Mouse (Mus musculus): ENCODE data around the gene Lonrf3. TPM values are rescaled to one million over a fixed set of nuclear protein-coding genes. Genes with fewer than 3 reads are reported as not detected.
A peak's percentile ranks its signal among the peaks of the same experiment; 100 is the strongest.

Gene Lonrf3
- total RNA-seq (2017) = 1.7 to 2.6 TPM in 2 of 3 replicates, not detected in the other

DNA sequence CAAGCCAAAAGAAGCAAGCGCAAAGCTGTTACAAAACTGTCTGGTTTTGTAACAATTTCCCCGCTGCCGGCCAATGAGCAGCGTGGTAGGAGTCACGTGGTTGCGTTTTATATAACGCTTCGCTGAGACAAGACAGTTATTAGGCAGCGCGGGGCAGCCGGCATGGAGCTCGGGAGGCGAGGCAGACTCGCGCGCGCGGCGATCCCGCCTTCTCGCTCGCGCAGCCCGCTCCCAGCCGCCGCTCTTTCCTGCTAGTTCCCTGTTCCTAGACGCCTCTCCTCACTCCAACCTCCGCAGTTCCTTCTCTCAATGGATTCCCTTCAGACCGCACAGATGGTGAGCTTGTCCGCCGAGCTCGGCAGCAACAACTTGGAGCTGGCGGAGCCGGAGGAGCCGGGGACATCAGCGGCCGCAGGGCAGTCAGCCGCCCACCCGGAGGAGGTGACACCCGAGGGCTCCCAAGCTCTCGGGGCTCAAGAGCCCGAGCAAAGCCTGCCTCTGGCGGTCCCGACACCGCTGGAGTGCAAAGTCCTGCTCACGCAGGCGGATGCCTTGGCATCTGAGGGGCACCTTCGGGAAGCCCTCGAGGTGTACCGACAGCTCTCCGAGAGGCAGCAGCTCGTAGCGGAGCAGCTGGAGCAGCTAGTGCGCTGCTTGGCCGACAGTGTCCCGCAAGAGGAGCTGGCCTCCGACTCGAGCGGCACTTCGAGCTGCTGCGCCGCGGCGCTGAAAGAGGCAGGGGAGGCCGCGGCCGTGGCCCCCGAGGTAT, at the start of gene Lonrf3:
Lonrf3 (plus strand) TSS at position 83 of the 769 bp plus-strand sequence.
- peak; percentile 63; the same call in 1 of the 2 replicates for ATAC-seq (replicated peaks; ENCODE audit: insufficient number of reproducible peaks, low FRiP score, low TSS enrichment, poor library complexity, severe bottlenecking)

DNA sequence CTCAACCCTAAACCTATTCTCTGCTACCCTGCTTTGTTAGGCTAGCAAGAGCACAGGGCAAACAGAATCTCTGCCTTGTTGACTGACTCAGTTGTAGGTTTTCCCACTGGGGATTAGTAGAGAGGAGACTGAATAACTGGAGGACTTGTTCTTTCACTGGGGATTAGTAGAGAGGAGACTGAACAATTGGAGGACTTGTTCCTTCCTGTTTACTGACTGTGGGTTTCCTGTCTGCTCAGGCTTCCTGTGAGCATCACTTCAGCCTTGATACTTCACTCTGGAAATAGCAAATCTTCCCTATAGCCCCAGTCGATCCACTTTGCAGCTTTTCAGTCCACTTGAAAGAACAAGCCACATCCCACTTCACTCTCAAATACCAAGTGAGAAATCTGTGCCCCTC, 49.4 kb upstream of the Lonrf3 start:
- no peak for ATAC-seq (replicated peaks; ENCODE audit: insufficient number of reproducible peaks, low FRiP score, low TSS enrichment, poor library complexity, severe bottlenecking)

DNA sequence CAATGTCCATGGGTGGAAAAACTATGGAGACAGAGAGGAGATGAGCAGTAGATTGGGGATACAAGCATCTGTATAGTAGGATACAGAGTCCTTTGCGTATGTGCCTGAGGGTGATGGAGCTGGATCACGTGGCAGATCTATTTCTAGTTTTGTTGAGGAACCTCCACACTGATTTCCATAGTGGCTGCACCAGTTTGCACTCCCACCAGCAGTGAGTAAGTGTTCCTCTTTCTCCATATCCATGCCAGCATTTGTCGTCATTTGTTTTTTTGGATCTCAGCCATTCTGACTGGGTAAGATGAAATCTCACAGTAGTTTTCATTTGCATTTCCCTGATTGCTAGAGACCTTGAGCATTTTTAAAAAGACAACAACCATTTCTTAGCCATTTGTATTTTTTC, 16.7 kb upstream of the Lonrf3 start:
- no peak for ATAC-seq (replicated peaks; ENCODE audit: insufficient number of reproducible peaks, low FRiP score, low TSS enrichment, poor library complexity, severe bottlenecking)

DNA sequence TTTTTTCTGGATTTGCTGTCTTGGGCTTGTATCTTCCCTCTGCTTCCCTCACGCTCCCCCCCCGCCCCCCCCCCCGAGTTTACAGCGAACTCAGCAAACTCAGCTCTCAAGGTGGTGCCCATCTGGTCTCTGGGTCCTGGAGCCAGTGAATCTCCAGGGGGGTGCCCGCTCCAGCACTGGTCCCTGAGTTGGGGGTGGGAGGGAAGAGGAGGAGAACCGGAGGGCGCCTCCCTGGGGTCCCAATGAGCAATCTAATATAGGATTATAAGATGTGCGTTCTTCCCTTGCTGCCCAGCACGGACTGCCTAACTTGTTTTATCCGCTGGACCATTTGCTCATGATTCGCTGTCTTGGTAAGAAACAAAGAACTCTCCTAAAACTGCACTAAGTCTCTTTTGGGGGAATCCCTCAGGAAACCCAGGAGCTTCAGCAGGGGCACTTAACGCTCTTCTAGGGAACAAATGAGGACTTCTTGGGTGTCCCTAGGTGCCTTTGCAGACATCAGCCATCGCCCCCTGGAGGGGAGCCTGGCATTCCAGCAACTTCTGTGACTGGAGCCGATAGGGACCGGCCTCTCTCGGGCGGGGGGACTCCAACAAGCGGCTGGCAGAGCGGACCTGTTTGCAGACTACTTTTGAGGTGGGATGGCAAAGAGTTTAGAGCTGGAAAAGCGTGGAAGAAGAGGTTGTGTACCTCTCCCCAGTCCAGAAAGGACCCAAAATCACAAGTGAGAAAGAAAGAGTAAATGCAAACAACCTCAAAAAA, 480 bp upstream of the Lonrf3 start:
- no peak for ATAC-seq (replicated peaks; ENCODE audit: insufficient number of reproducible peaks, low FRiP score, low TSS enrichment, poor library complexity, severe bottlenecking)

DNA sequence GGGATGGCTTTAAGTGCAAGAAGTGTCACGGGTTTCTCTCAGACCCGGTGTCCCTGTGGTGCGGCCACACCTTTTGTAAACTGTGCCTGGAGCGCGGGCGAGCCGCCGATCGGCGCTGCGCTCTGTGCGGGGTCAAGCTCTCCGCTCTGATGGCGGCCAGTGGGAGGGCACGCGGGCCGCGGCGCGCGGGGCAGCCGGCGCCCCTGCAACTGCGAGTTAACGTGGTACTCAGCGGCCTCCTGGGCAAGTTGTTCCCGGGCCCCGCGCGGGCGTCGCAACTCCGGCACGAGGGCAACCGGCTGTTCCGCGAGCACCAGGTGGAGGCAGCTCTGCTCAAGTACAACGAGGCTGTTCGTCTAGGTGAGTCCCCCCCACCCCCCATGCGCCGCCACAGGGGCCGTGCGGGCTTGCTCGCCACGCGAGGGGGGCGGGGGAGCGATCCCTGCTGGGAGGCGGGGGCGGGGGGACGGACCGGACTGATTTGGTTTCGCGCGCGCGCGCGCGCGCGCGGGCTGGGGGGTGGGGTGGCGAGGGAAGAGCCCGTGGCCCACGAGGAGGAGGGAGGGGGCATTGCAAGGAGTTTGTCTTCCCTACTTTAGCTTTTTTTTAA, 992 bp downstream of the Lonrf3 start:
- no peak for ATAC-seq (replicated peaks; ENCODE audit: insufficient number of reproducible peaks, low FRiP score, low TSS enrichment, poor library complexity, severe bottlenecking)

DNA sequence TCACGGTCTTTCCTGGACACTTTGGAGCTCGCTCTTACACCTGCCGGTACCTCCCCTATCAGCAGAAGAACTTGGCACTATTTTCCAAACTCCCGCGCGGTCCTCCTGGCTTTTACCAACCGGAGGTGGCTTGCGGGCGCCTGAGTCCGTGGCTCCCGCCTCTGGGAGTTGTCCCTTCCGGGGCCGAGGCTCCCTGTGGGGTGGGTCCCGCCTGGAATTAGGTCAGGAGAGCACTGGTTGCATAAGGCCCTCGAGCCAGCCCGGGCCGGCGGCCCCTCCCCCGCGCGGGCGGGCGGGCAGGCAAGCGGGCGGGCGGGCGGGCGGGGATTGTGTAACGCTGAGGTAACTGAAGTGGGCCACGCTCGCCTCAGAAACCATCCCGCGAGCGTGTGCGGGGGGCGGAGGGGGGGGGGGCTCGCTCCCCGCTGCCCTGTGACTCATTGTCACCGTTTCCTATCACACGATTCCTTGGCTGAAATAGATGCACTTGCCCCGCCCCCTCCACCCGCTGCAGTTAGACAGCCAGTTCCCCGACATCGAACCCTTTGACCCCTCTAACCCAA, 1.8 kb downstream of the Lonrf3 start:
- no peak for ATAC-seq (replicated peaks; ENCODE audit: insufficient number of reproducible peaks, low FRiP score, low TSS enrichment, poor library complexity, severe bottlenecking)

DNA sequence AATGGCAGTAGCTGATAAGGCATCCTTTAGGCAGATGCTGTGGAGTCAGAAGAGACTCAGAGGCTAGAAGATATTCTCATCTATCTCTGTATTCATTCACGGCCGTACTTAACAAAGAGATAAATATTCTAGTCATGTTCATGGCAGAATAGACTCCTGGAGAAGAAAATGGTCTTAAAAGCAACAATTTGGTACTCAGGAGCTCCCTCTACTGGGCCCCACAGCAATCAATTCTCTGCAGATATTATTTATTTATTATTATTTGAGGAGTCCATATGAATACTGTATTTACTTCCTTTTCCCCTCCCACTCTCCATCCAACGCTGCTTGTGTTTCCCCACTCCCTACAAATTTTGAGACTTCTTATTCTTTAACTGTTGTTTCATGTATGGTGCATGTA, 24.3 kb downstream of the Lonrf3 start:
- ATAC-seq (replicated peaks; ENCODE audit: insufficient number of reproducible peaks, low FRiP score, low TSS enrichment, poor library complexity, severe bottlenecking) = no peak

DNA sequence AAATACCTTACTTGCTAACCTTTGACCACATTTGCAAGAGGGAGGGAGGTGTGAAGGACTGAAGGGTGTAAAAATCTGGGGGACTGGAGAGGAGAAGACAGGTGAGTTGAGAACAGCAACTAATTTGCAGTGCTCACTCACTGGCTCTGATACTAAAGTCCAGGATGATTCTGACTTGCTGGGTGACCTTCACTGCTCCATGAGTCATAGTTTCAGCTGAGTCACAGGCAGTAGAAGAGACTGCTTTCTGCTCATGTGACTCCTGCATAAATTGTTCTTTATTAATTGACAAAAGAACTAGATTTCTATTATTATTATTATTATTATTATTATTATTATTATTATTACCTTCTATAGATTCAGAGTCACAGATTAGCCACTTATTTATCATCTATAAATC, 57.2 kb downstream of the Lonrf3 start:
- ATAC-seq (replicated peaks; ENCODE audit: insufficient number of reproducible peaks, low FRiP score, low TSS enrichment, poor library complexity, severe bottlenecking) = no peak

DNA sequence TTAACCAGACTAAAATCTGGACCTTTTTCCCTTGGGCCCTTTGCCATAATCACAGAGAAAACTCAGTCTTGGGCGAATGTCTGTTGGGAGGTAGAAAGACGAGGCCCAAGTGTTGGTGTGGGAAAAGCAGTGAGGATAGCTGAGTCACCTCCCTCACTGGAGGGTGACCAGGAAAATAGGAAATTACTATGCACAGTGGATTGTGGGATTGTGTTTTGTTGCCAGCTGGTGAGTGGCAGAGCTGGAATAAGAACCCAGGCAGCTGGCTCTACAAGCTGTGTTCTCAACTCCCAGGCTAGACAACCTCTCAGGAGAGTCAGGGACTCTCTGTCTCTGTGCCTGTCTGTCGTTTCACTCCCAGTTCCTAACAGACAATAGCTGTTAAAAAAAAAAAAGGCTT, 61.8 kb downstream of the Lonrf3 start:
- no peak for ATAC-seq (replicated peaks; ENCODE audit: insufficient number of reproducible peaks, low FRiP score, low TSS enrichment, poor library complexity, severe bottlenecking)

DNA sequence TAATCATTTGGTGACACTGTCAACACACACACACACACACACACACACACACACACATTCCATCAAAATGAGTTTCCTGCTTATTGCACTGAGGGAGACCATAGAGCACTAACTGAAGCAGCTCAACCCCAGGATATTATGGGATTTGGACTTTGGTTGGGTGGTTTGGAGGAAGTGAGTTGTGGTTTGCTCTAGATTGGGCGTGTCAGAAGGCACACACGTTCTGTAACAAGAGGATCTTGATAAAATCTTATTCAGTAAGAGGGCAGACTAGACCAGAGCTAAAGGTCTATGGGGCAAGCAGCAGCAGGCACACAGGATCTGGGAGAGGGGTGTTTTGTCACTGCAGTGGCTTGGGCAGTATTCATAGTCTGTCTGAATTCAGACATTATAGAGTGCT, 62.4 kb downstream of the Lonrf3 start:
- no peak for ATAC-seq (replicated peaks; ENCODE audit: insufficient number of reproducible peaks, low FRiP score, low TSS enrichment, poor library complexity, severe bottlenecking)

DNA sequence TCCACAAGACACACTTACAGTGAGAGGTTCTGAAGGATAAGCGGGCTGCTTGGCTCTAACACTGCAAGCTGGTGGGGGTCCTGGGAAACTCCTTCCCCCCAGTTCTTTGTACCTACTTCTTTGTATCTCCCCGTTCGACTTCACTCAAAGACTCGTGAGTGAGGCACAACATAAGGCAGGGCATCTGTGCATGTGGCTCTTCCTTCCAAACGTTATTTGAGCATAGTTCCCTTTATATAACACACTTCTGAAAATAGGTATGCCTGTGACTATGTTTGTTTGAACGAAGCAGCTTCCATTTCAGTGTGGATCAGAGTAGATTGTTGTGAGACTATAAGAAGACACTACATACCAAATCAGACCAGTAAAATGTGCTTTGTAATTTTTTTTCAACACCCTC, 64.5 kb downstream of the Lonrf3 start:
- no peak for ATAC-seq (replicated peaks; ENCODE audit: insufficient number of reproducible peaks, low FRiP score, low TSS enrichment, poor library complexity, severe bottlenecking)

DNA sequence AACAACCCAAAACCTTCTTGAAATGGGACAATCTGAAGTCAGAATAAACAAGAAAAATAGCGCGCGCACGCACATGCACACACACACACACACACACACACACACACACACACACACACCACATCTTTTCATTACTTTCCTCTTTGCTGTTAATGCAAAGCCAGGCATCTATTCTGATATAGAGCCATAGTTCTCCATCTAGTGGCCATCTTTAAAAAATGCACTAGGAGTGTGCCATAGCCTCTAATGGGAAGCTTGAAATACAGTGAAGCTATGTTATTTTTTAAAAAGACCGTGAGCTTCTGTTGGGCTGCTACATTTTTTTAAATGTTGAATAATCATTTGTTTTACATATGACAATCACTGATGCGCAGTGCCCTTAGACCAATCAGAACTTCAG, 65.1 kb downstream of the Lonrf3 start:
- ATAC-seq (replicated peaks; ENCODE audit: insufficient number of reproducible peaks, low FRiP score, low TSS enrichment, poor library complexity, severe bottlenecking) = no peak

DNA sequence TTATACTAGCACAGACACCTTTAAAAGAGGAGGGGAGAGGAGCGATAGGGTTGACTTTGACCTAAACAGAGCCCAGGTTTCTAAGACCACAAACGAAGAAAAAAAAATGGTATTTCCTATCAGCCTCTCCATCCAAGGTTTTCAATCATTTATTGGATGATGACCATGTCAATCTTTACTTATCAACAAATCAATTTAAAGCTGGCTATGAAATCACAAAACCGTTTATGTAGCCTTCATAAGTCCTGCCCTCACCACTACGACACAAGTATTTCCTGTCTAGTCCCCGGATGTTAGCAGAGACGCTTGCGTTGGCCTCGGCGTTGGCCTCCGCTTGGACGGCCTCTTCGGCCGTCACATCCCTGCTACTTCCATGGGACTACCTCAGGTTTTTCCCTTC, 72.8 kb downstream of the Lonrf3 start, which contains the start of gene Gm6268:
Gm6268 (plus strand) TSS at position 301 of the 400 bp plus-strand sequence.
- no peak for ATAC-seq (replicated peaks; ENCODE audit: insufficient number of reproducible peaks, low FRiP score, low TSS enrichment, poor library complexity, severe bottlenecking)

DNA sequence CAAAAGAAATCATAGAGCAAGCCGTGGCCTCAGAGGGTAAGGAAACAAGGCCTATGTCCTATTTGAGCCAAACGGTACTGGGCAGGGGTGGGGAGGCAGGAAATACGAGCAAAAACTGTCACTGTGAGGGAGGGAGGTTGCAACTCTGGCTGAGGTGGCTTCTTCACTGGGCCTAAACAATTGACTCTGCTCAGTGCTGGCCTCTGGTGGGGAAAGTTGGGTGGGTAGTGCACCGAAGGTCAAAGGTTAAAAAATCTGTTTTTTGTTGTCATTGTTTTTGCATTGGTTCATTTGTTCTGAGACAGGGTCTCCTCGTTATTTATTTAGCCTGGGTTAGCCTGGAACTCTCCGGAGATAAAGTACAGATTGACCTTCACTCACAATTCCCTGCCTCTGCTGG, 74.2 kb downstream of the Lonrf3 start:
- ATAC-seq (replicated peaks; ENCODE audit: insufficient number of reproducible peaks, low FRiP score, low TSS enrichment, poor library complexity, severe bottlenecking) = no peak

Other genes with a start within 250 kb of the Lonrf3 start
- 70.6 to 125 TPM (median 100 TPM) in 3 replicates for gene Il13ra1, start 216.2 kb upstream of the Lonrf3 start, total RNA-seq (2017)
- 0.53 TPM in 1 of 3 replicates, not detected in the others for gene Zcchc12, start 132.4 kb upstream of the Lonrf3 start, total RNA-seq (2017)
- not detected in 3 replicates for gene Gm6268, start 72.9 kb downstream of the Lonrf3 start, total RNA-seq (2017)
- 0.21 TPM in 1 of 3 replicates, not detected in the others for gene Gm14569, start 163.5 kb downstream of the Lonrf3 start, total RNA-seq (2017)